Mouse (Mus musculus): ENCODE data around the gene Ptpn11. TPM values are rescaled to one million over a fixed set of nuclear protein-coding genes. Genes with fewer than 3 reads are reported as not detected.
A peak's percentile ranks its signal among the peaks of the same experiment; 100 is the strongest.
"Not testable (repeated sequence)": the region's sequence is repeated elsewhere in the genome, so short reads cannot be mapped to it uniquely, and the experiment has no call there.

Gene Ptpn11
- 21.1 and 24.3 TPM in 2 replicates for polyA plus RNA-seq (2015; fragmentation: Nextera tagmentation; extraction: Ambion mirVana)

DNA sequence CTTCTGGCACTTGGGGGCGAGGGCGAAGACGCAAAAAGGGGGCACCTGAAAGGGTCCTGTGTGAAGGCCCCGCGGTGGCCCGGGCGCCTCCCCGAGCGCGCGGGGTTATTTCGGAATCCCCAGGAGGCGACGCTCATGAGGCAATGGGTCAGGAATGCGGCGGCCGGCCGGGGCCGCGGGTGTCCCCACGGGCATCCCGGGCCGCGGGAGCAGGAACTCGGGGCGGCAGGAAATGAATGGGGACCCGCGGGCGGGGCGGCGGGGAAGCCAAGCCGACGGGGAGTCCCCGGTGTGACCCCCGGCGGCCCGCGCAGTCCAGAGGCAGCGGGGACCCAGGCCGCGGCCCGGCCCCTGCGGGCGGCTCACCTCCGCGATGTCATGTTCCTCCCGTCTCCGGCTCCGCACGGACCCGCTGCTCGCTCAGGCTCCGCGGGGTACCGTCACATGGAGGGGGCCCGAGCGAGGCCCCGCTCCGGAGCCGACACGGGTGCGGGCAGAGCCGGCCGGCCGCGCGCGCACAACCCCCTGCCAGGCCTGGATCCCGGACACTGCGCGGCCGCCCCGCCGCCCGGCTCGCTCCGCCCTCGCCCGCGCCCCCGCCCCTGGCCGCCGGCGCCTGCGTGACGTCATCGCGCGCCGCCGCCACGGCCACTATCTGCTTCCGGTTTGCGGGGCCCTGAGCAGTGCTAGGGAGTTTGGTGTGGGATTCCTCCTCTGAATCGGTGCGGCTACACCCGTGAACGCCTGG lies at the start of gene Ptpn11:
Ptpn11 (minus strand) TSS at position 562 of the 748 bp plus-strand sequence.
- peak within 1 kb of the TSS; percentile 87 for H3K27ac ChIP-seq (replicated peaks)
- H3K9me3 ChIP-seq (replicated peaks) = no peaks in the 10 kb centered on the region
- H3K27me3 ChIP-seq = no peaks in the 10 kb centered on the region
- H3K4me2 ChIP-seq (replicated peaks) = peak within 1 kb of the TSS; percentile 85
- H3K4me3 ChIP-seq (replicated peaks) = peak within 1 kb of the TSS; percentile 93
- no peaks in the 10 kb centered on the region for H3K36me3 ChIP-seq
- H3K4me1 ChIP-seq = peaks cover 38% of the 10 kb centered on the region
- peak; percentile 93 for ATAC-seq (ENCODE audit: insufficient number of reproducible peaks, low FRiP score, low TSS enrichment, low read depth)
- peak within 1 kb of the TSS; percentile 92 for H3K9ac ChIP-seq
- under 1% methylated on average over 88 of the region's 98 CpGs for WGBS

DNA sequence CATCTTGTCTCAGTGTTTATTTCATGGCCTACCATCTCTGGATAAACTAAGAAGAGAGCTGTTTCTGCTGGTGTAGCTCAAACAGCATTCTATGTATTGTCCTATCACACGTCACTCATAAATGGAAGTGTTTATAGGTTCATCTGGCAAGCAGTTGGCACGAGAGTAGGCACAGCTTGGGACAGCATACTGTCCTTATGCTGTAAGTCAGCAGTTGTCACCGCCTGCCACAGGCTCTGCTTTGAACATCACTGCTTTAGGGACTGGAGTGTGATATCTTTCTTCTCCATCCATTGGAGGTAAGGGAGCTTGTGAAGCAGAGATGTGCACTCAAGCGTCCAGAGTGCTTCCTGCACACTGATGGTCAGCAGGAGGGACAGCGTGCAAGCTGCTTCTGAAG lies 48.6 kb upstream of the Ptpn11 start:
- H3K4me1 ChIP-seq = no peaks in the 10 kb centered on the region
- H3K4me3 ChIP-seq (replicated peaks) = no peak overlapping the region
- no peak overlapping the region for H3K4me2 ChIP-seq (replicated peaks)
- H3K27ac ChIP-seq (replicated peaks) = no peak overlapping the region
- 78% methylated on average over 5 of the region's 5 CpGs for WGBS
- H3K27me3 ChIP-seq = no peaks in the 10 kb centered on the region
- ATAC-seq (ENCODE audit: insufficient number of reproducible peaks, low FRiP score, low TSS enrichment, low read depth) = no peak
- H3K9ac ChIP-seq = no peak overlapping the region
- H3K36me3 ChIP-seq = no peaks in the 10 kb centered on the region
- H3K9me3 ChIP-seq (replicated peaks) = no peaks in the 10 kb centered on the region

DNA sequence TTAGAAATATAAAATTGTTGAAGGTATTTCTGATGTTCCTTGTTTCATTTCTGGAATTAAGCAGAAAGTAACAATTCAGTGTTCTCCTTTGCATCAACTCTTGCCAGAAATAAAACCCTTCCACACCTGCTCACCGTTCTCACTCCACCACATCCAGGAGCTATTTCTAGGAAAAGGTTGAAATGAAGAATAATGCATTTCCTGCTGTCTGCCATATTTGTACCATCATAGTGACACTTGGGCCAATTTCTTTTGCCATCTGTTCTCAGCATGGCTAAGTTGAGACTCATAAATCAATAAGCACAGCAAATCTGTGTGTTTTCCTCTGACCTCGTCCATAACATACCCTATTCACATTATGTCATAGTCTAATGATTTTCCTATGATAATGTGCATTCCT lies 47.0 kb upstream of the Ptpn11 start:
- no peaks in the 10 kb centered on the region for H3K27me3 ChIP-seq
- no peak overlapping the region for H3K4me2 ChIP-seq (replicated peaks)
- H3K4me3 ChIP-seq (replicated peaks) = no peak overlapping the region
- ATAC-seq (ENCODE audit: insufficient number of reproducible peaks, low FRiP score, low TSS enrichment, low read depth) = no peak
- H3K4me1 ChIP-seq = no peaks in the 10 kb centered on the region
- no peak overlapping the region for H3K27ac ChIP-seq (replicated peaks)
- 72% methylated on average over 2 of the region's 2 CpGs for WGBS
- no peaks in the 10 kb centered on the region for H3K9me3 ChIP-seq (replicated peaks)
- no peaks in the 10 kb centered on the region for H3K36me3 ChIP-seq
- H3K9ac ChIP-seq = no peak overlapping the region

DNA sequence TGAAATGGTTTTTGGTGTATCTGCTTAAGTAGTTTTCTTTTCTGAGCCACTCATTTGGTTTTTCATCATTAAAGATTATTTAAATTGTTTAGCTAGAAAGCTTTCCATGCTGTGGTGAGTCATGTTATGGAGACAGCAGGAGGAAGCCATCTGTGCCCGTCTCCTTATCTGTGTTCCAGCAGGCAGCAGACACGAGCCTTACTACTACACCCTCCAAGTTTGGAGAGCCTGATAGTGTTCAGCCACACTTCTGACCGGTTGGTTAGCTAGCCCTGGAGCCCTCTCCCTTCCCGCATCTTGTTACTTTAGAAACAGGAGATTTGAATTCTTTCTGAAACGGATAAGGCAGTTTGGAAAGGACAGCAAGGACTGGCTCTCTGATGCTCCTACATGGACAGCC lies 45.0 kb upstream of the Ptpn11 start:
- Histone ChIP-seq H3K4me1 (no peaks in the 10 kb centered on the region), H3K4me3 (replicated peaks) (no peak overlapping the region), H3K9ac (no peak overlapping the region), H3K4me2 (replicated peaks) (no peak overlapping the region), H3K9me3 (replicated peaks) (no peaks in the 10 kb centered on the region), H3K27me3 (no peaks in the 10 kb centered on the region), H3K27ac (replicated peaks) (no peak overlapping the region), H3K36me3 (no peaks in the 10 kb centered on the region)
- no peak for ATAC-seq (ENCODE audit: insufficient number of reproducible peaks, low FRiP score, low TSS enrichment, low read depth)
- 81% methylated on average over 5 of the region's 5 CpGs for WGBS

DNA sequence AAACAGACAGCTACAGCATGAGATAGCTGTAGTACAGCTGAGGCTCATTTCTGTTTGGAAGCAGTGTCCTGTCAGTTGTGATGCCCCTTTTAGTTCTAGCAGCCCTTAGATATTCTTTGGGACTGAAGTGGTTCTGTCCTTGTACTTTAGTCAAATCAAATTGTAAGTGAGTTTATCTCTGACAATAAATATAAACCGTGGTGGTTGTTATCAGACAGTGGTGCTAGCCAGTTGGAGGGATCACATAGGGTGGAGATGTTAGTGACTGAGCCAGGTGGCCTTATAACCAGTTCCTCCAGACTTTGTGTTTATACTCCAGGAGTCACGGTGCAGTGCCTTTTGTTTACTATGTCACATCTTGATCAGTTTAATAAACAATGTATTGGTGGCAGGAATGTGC lies 42.5 kb upstream of the Ptpn11 start:
- ATAC-seq (ENCODE audit: insufficient number of reproducible peaks, low FRiP score, low TSS enrichment, low read depth) = no peak
- WGBS = 85% methylated on average over 2 of the region's 2 CpGs

DNA sequence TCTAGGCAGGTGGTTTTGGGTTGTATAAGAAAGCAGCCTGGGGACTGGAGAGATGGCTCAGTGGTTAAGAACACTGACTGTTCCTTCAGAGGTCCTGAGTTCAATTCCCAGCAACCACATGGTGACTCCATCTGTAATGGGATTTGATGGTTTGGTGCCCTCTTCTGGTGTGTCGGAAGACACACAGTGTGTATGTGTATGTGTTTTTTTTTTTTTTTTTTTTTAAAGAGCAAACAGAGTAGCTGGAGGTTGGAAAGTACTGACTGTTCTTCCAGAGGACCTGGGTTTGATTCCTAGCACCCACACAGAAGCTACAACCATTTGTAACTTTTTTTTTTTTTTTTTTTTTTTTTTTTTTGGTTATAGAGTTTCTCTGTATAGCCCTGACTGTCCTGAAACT lies 41.6 kb upstream of the Ptpn11 start:
- no peak for ATAC-seq (ENCODE audit: insufficient number of reproducible peaks, low FRiP score, low TSS enrichment, low read depth)
- Histone ChIP-seq H3K27me3 (no peaks in the 10 kb centered on the region), H3K4me2 (replicated peaks) (no peak overlapping the region), H3K4me3 (replicated peaks) (no peak overlapping the region), H3K9ac (no peak overlapping the region), H3K9me3 (replicated peaks) (no peaks in the 10 kb centered on the region), H3K27ac (replicated peaks) (no peak overlapping the region), H3K36me3 (no peaks in the 10 kb centered on the region), H3K4me1 (no peaks in the 10 kb centered on the region)
- WGBS = 91% methylated on average over 1 of the region's 1 CpGs

More for the DNA sequence above, 42.5 kb upstream of the Ptpn11 start:
- Histone ChIP-seq H3K36me3 (no peaks in the 10 kb centered on the region), H3K9ac (no peak overlapping the region), H3K4me3 (replicated peaks) (no peak overlapping the region), H3K4me1 (no peaks in the 10 kb centered on the region), H3K4me2 (replicated peaks) (no peak overlapping the region), H3K27me3 (no peaks in the 10 kb centered on the region), H3K9me3 (replicated peaks) (no peaks in the 10 kb centered on the region), H3K27ac (replicated peaks) (no peak overlapping the region)

DNA sequence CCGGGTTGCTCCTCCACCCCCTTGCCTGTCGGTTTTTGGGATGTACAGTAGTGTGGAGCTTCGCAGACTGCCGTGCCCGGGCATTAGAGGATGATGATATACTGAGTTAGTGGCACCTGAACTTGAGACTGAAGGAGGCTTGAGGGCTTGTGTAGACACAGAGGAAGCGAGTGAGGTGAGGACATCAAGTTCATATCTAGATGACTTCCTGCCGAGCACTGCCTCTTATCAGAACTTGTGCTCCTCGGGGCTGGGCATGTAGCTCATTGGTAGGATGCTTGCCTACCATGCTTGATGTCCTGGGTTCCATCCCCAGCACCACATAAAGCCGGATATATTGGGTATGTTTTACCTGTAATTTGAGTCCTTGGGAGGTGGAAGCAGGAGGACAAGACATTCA lies 39.6 kb upstream of the Ptpn11 start:
- H3K9ac ChIP-seq = no peak overlapping the region
- no peaks in the 10 kb centered on the region for H3K9me3 ChIP-seq (replicated peaks)
- no peak overlapping the region for H3K4me3 ChIP-seq (replicated peaks)
- no peak overlapping the region for H3K4me2 ChIP-seq (replicated peaks)
- WGBS = 85% methylated on average over 9 of the region's 9 CpGs
- ATAC-seq (ENCODE audit: insufficient number of reproducible peaks, low FRiP score, low TSS enrichment, low read depth) = no peak
- no peaks in the 10 kb centered on the region for H3K27me3 ChIP-seq
- H3K36me3 ChIP-seq = no peaks in the 10 kb centered on the region
- H3K27ac ChIP-seq (replicated peaks) = no peak overlapping the region
- no peaks in the 10 kb centered on the region for H3K4me1 ChIP-seq

DNA sequence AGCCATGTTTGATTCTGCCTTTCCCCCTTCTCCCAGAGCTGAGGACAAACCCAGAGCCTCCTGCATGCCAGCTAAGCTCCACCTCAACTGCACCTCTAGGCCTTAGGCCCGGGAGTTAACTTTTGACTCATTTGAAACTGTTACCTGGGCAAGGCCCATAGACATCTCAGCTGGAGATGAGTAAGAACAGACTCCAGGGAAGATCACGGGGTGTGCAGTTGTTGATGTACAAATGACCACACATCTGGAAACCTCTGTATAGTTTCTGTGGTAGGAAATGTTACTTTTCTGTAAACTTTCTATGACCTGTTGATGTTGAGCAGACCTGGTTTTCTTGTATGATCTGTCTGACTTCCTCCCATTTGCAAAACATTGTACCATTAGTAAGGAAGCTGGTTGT lies 38.0 kb upstream of the Ptpn11 start:
- H3K9ac ChIP-seq = no peak overlapping the region
- no peaks in the 10 kb centered on the region for H3K4me1 ChIP-seq
- H3K36me3 ChIP-seq = no peaks in the 10 kb centered on the region
- no peaks in the 10 kb centered on the region for H3K27me3 ChIP-seq
- no peaks in the 10 kb centered on the region for H3K9me3 ChIP-seq (replicated peaks)
- no peak overlapping the region for H3K27ac ChIP-seq (replicated peaks)
- no peak overlapping the region for H3K4me3 ChIP-seq (replicated peaks)
- 77% methylated on average over 2 of the region's 2 CpGs for WGBS
- no peak overlapping the region for H3K4me2 ChIP-seq (replicated peaks)
- ATAC-seq (ENCODE audit: insufficient number of reproducible peaks, low FRiP score, low TSS enrichment, low read depth) = no peak

DNA sequence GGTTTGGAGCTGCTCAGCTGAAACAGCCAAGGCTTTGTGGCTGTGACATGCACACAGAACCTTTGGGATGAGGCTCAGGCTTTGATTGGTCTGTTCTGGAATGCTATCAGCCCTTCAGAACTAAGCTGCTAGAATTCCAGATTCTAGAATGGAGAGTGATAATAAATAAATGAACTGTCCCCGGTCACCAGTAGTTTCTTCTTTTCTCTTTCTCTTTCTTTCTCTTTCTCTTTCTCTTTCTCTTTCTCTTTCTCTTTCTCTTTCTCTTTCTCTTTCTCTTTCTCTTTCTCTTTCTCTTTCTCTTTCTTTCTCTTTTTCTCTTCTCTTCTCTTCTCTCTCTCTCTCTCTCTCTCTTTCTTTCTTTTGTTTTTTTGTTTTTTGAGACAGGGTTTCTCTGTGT lies 36.1 kb upstream of the Ptpn11 start:
- not testable (repeated sequence) for H3K4me2 ChIP-seq (replicated peaks); H3K4me1 ChIP-seq; H3K9me3 ChIP-seq (replicated peaks); H3K27ac ChIP-seq (replicated peaks); H3K4me3 ChIP-seq (replicated peaks); H3K9ac ChIP-seq; H3K27me3 ChIP-seq; H3K36me3 ChIP-seq; ATAC-seq (ENCODE audit: insufficient number of reproducible peaks, low FRiP score, low TSS enrichment, low read depth)
- 97% methylated on average over 1 of the region's 1 CpGs for WGBS

DNA sequence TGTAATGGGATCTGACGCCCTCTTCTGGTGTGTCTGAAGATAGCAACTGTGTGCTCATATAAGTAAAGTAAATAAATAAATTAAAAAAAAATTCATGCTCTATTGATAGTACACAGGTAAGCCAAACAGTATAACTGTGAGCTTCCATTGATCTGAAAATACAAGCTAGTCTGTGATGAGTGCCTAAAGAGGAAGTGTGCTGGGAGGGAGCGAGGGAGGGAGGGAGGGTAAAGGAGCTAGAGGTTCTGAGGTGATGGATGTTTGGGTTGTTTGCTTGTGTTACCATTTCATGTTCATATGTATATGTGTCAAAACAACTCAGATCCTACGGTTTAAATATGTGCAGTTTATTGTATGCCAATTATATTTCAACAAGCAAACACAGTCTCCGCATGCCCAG lies 35.6 kb upstream of the Ptpn11 start:
- H3K4me3 ChIP-seq (replicated peaks) = no peak overlapping the region
- no peaks in the 10 kb centered on the region for H3K9me3 ChIP-seq (replicated peaks)
- H3K27me3 ChIP-seq = no peaks in the 10 kb centered on the region
- no peaks in the 10 kb centered on the region for H3K36me3 ChIP-seq
- no peak overlapping the region for H3K9ac ChIP-seq
- no peak overlapping the region for H3K4me2 ChIP-seq (replicated peaks)
- WGBS = 78% methylated on average over 4 of the region's 4 CpGs
- H3K27ac ChIP-seq (replicated peaks) = no peak overlapping the region
- ATAC-seq (ENCODE audit: insufficient number of reproducible peaks, low FRiP score, low TSS enrichment, low read depth) = no peak
- peaks cover under 1% of the 10 kb centered on the region; the same call in 1 of the 2 replicates for H3K4me1 ChIP-seq

DNA sequence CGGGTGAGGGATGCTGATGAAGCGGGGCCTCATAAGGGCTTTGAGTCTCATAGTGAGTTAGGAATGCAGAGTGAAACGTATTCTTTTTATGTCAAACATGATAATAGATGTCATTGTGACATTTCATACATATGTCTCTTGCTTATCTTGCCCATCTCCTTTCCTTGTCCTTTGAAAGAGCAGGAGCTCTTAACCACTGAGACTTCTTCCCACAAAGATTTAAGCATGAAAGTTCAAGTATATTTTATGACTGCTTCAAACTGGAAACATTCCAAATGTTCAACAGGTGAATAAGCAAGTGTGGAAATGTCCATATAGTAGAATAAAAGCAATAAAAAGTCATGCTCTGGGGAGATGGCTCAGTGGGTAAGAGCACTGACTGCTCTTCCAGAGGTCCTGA lies 35.2 kb upstream of the Ptpn11 start:
- no peak for ATAC-seq (ENCODE audit: insufficient number of reproducible peaks, low FRiP score, low TSS enrichment, low read depth)

DNA sequence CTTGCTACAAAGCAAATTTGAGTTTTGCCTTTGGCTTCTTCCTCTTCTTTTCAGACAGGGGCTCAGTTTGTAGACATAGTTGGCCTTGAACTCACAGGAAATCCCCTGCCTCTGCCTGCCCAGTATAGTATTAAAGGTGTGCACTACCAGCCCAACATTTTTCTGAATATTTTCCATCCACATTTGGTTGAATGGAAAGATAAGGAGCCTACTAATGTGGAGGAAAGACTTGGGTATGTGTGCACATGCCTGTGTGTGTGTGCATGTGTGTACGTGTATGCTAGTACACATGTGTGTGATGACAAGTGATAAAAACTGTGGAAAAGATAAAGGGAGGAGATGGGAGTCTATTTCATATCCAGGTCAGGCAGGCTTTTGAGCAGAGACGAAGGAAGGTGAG lies 34.7 kb upstream of the Ptpn11 start:
- no peak overlapping the region for H3K4me3 ChIP-seq (replicated peaks)
- no peak overlapping the region for H3K9ac ChIP-seq
- peaks cover 9% of the 10 kb centered on the region for H3K4me1 ChIP-seq
- no peaks in the 10 kb centered on the region for H3K36me3 ChIP-seq
- WGBS = 84% methylated on average over 2 of the region's 2 CpGs
- H3K27me3 ChIP-seq = no peaks in the 10 kb centered on the region
- ATAC-seq (ENCODE audit: insufficient number of reproducible peaks, low FRiP score, low TSS enrichment, low read depth) = no peak
- no peaks in the 10 kb centered on the region for H3K9me3 ChIP-seq (replicated peaks)
- no peak overlapping the region for H3K27ac ChIP-seq (replicated peaks)
- H3K4me2 ChIP-seq (replicated peaks) = no peak overlapping the region

More for the DNA sequence above, 35.2 kb upstream of the Ptpn11 start:
- Histone ChIP-seq H3K36me3 (no peaks in the 10 kb centered on the region), H3K27ac (replicated peaks) (no peak overlapping the region), H3K9me3 (replicated peaks) (no peaks in the 10 kb centered on the region), H3K9ac (no peak overlapping the region), H3K4me3 (replicated peaks) (no peak overlapping the region), H3K4me2 (replicated peaks) (no peak overlapping the region), H3K4me1 (peaks cover 5% of the 10 kb centered on the region), H3K27me3 (no peaks in the 10 kb centered on the region)
- WGBS = 59% methylated on average over 3 of the region's 3 CpGs

Measured in embryonic facial prominence, embryonic 15.5 days (tissue).